Mouse (Mus musculus): Measurements from ENCODE around the gene Slco4a1.

DNA sequence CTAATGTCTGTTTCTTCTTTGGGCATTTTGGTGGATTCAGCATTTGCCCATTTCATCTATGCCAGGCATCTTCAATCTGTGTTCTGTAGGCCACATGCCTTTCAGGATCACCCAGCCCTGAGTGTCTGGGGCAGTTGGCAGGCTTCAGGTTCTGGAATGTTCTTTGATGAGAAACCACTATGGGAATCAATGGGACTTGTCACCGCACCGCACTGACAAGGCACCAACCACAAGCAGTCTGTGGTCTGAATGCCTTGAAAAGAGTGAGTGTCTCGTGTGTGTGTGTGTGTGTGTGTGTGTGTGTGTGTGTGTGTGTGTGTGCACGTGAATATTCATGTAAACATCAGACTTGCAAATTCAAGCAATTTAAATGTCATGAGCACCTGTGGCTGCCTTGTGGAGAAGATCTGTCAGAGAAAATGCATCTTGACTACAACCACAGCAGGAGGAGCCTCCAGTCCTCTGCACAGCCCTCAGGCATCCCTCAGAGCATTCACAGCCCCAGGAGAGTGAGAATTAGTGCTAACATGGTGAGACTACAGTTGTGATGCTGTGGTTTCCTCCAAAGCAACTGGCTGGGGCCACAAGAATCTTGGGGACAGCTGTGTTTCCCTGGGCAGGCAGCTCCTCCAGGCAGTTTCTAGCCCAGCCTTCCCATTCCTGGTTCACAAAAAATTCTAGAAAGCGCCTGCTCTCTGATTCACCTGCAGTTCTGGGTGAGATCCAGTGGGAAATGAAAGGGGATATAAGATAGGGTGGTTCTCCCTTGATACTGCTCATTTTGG lies 65.6 kb downstream of the Slco4a1 start:
- TF ChIP-seq HCFC1 (IDR thresholded peaks at IDR 0.05; ENCODE audit: borderline replicate concordance, insufficient read depth, low read length) (no peak), MAFK (IDR thresholded peaks at IDR 0.05; ENCODE audit: insufficient read depth, low read depth, low read length) (no peak), CHD2 (IDR thresholded peaks at IDR 0.05; ENCODE audit: low read depth, low read length) (no peak), ZNF384 (IDR thresholded peaks at IDR 0.05; ENCODE audit: low read depth, low read length) (no peak), ZC3H11A (IDR thresholded peaks at IDR 0.05; ENCODE audit: borderline replicate concordance, low read depth, low read length) (no peak)

All from ES-E14 (cell line).